Mouse (Mus musculus) CH12.LX (cell line): ENCODE data around the gene Fam19a1. TPM values are rescaled to one million over a fixed set of nuclear protein-coding genes. Genes with fewer than 3 reads are reported as not detected.

ENCODE experiments used
- DNase-seq: peaks from one replicate; pipeline ENCODE4 v3.0.0-alpha.2; 2013; ENCODE audit errors: extremely low read depth
- H3K27ac ChIP-seq: 2 replicates; pipeline ENCODE4 v1.5.1; 2012; ENCODE audit warnings: low read depth, mild to moderate bottlenecking, control low read depth, moderate library complexity; ENCODE audit not compliant: insufficient read depth
- H3K27me3 ChIP-seq: replicated peaks from 2 replicates; pipeline ENCODE3; 2012; ENCODE audit warnings: inconsistent platforms
- H3K36me3 ChIP-seq, 2 experiments: replicated peaks in 1 of 2; 2 replicates each; pipeline versions ENCODE3 to v1.6.1; 2012; ENCODE audit warnings: inconsistent platforms in 1 of 2, low read length in 1 of 2, mild to moderate bottlenecking in 1 of 2, mixed read lengths in 1 of 2, moderate library complexity in 1 of 2; ENCODE audit not compliant: control insufficient read depth in 1 of 2, insufficient read depth in 1 of 2
- H3K4me1 ChIP-seq, 2 experiments: 2 replicates each; pipeline ENCODE4 v1.6.1; 2012; ENCODE audit warnings: inconsistent platforms in 1 of 2, moderate library complexity in 1 of 2; ENCODE audit not compliant: insufficient read depth in 2 of 2, control insufficient read depth in 1 of 2
- H3K4me2 ChIP-seq: 2 replicates; pipeline ENCODE4 v1.6.1; 2012; ENCODE audit warnings: low read depth, mild to moderate bottlenecking, control low read depth; ENCODE audit not compliant: poor library complexity, insufficient read depth, severe bottlenecking
- H3K4me3 ChIP-seq, 3 experiments: fragments of 150-350 bp in 1 of 3; sonication (generic) in 1 of 3; replicated peaks in 1 of 3; 2 replicates each; pipeline versions ENCODE3 to v1.5.1; 2011 to 2012; ENCODE audit warnings: low read depth in 2 of 3, low read length in 2 of 3, mild to moderate bottlenecking in 2 of 3, moderate library complexity in 2 of 3, control low read depth in 1 of 3, improper control_type of control experiment in 1 of 3, inconsistent platforms in 1 of 3, mixed read lengths in 1 of 3; ENCODE audit not compliant: poor library complexity in 1 of 3
- H3K79me2 ChIP-seq: replicated peaks from 2 replicates; pipeline ENCODE4 v1.6.1; 2012; ENCODE audit warnings: mild to moderate bottlenecking, moderate library complexity; ENCODE audit not compliant: control insufficient read depth, poor library complexity, insufficient read depth, severe bottlenecking; ENCODE audit errors: extremely low read depth
- H3K9ac ChIP-seq: 2 replicates; pipeline ENCODE4 v1.6.1; 2012; ENCODE audit warnings: low read depth, mild to moderate bottlenecking, control low read depth, moderate library complexity; ENCODE audit not compliant: insufficient read depth
- H3K9me3 ChIP-seq: replicated peaks from 2 replicates; pipeline ENCODE3; 2012; ENCODE audit warnings: low read length, inconsistent platforms, mixed read lengths
- BHLHE40 ChIP-seq: IDR thresholded peaks from 2 replicates; pipeline ENCODE4 v1.6.1; 2011; ENCODE audit warnings: mild to moderate bottlenecking, low read depth, low read length, improper control_type of control experiment
- CHD1 ChIP-seq: IDR thresholded peaks from 2 replicates; pipeline ENCODE4 v1.6.1; 2012; ENCODE audit warnings: low read depth, low read length, improper control_type of control experiment, inconsistent platforms
- E2F4 ChIP-seq: IDR thresholded peaks from 2 replicates; pipeline ENCODE4 v1.6.1; 2011; ENCODE audit warnings: low read depth, low read length, improper control_type of control experiment; ENCODE audit not compliant: insufficient replicate concordance
- ELF1 ChIP-seq: IDR thresholded peaks from 2 replicates; pipeline ENCODE4 v1.6.1; 2014; ENCODE audit warnings: low read depth, mild to moderate bottlenecking, inconsistent platforms, low read length, improper control_type of control experiment
- ETS1 ChIP-seq: conservative IDR thresholded peaks from 2 replicates; pipeline ENCODE4 v1.6.1; 2012; ENCODE audit warnings: low read depth, mild to moderate bottlenecking, inconsistent platforms, low read length, improper control_type of control experiment, moderate library complexity
- GABPA ChIP-seq: IDR thresholded peaks from 2 replicates; pipeline ENCODE4 v1.6.1; 2012; ENCODE audit warnings: low read depth, low read length, improper control_type of control experiment, inconsistent platforms; ENCODE audit not compliant: insufficient replicate concordance
- HCFC1 ChIP-seq: IDR thresholded peaks from 2 replicates; pipeline ENCODE4 v1.6.1; 2012; ENCODE audit warnings: low read depth, mild to moderate bottlenecking, inconsistent platforms, low read length, improper control_type of control experiment
- JUN ChIP-seq: IDR thresholded peaks from 2 replicates; pipeline ENCODE4 v1.6.1; 2011; ENCODE audit warnings: low read depth, mild to moderate bottlenecking, low read length, improper control_type of control experiment, moderate library complexity; ENCODE audit not compliant: insufficient read depth
- JUND ChIP-seq: conservative IDR thresholded peaks from 2 replicates; pipeline ENCODE4 v1.6.1; 2011; ENCODE audit warnings: low read depth, low read length, improper control_type of control experiment
- KAT2A ChIP-seq: IDR thresholded peaks from 2 replicates; pipeline ENCODE4 v1.6.1; 2012; ENCODE audit warnings: low read length, improper control_type of control experiment, inconsistent platforms; ENCODE audit not compliant: insufficient replicate concordance
- MAFK ChIP-seq: IDR thresholded peaks from 2 replicates; pipeline ENCODE4 v1.6.1; 2011; ENCODE audit warnings: low read length, improper control_type of control experiment; ENCODE audit not compliant: insufficient replicate concordance
- MAZ ChIP-seq: IDR thresholded peaks from 2 replicates; pipeline ENCODE4 v1.6.1; 2012; ENCODE audit warnings: low read depth, mild to moderate bottlenecking, inconsistent platforms, low read length, improper control_type of control experiment, moderate library complexity
- MEF2A ChIP-seq: IDR thresholded peaks from 2 replicates; pipeline ENCODE4 v1.6.1; 2014; ENCODE audit warnings: low read depth, mild to moderate bottlenecking, inconsistent platforms, low read length, improper control_type of control experiment, borderline replicate concordance
- MXI1 ChIP-seq: IDR thresholded peaks from 2 replicates; pipeline ENCODE4 v1.6.1; 2011; ENCODE audit warnings: mild to moderate bottlenecking, low read depth, low read length, improper control_type of control experiment
- MYC ChIP-seq: IDR thresholded peaks from 2 replicates; pipeline ENCODE4 v1.6.1; 2011; ENCODE audit warnings: low read depth, mild to moderate bottlenecking, improper control_type of control experiment, low read length
- PAX5 ChIP-seq: IDR thresholded peaks from 2 replicates; pipeline ENCODE4 v1.6.1; 2012; ENCODE audit warnings: low read length, inconsistent platforms, mixed read lengths
- POLR2AphosphoS2 ChIP-seq: IDR thresholded peaks from 2 replicates; pipeline ENCODE4 v1.6.1; 2011; ENCODE audit warnings: low read depth, low read length, improper control_type of control experiment
- UBTF ChIP-seq: IDR thresholded peaks from 2 replicates; pipeline ENCODE4 v1.6.1; 2012; ENCODE audit warnings: low read depth, mild to moderate bottlenecking, inconsistent platforms, low read length, improper control_type of control experiment, moderate library complexity
- USF1 ChIP-seq: IDR thresholded peaks from 2 replicates; pipeline ENCODE4 v1.6.1; 2014; ENCODE audit warnings: low read depth, mild to moderate bottlenecking, inconsistent platforms, low read length, improper control_type of control experiment
- USF2 ChIP-seq: conservative IDR thresholded peaks from 2 replicates; pipeline ENCODE4 v1.6.1; 2011; ENCODE audit warnings: low read depth, low read length, improper control_type of control experiment
- ZC3H11A ChIP-seq: IDR thresholded peaks from 2 replicates; pipeline ENCODE4 v1.6.1; 2012; ENCODE audit warnings: low read depth, mild to moderate bottlenecking, inconsistent platforms, low read length, improper control_type of control experiment
- ZNF384 ChIP-seq: IDR thresholded peaks from 2 replicates; pipeline ENCODE4 v1.6.1; 2012; ENCODE audit warnings: low read depth, low read length, improper control_type of control experiment, inconsistent platforms
- dilution Hi-C: fragments of 300-500 bp; cut with MboI; formaldehyde crosslinking; loops from 2 replicates; pipeline ENCODE4 v1.14.3; 2020; ENCODE audit warnings: low sequenced_read_pairs; ENCODE audit not compliant: extremely low pct_unique_long_range_greater_than_20kb, extremely low pct_ligation_motif_present
- in situ Hi-C: fragments of 300-500 bp; cut with MboI; formaldehyde crosslinking; loops from 3 replicates; pipeline ENCODE4 v1.14.3; 2019; ENCODE audit warnings: low sequenced_read_pairs, low pct_ligation_motif_present, low pct_unique_long_range_greater_than_20kb, mixed read lengths
- polyA plus RNA-seq: library from polyadenylated mRNA; unstranded; fragments of >175 nt; gene quantifications from 2 replicates; pipeline ENCODE4 v1.2.1, GENCODE M21; 2012; ENCODE audit warnings: low read depth; ENCODE audit not compliant: insufficient read length
- total RNA-seq, 2 experiments: library from RNA; depleted of rRNA; stranded (reverse); fragments of 300-350 nt in 1 of 2; fragments of >200 nt in 1 of 2; gene quantifications; 2 replicates each; pipeline ENCODE4 v1.2.3; 2012 to 2014

Fam19a1 gene
- total and polyA plus RNA-seq, 3 experiments, result 0.08 TPM; not detected in 2

GRCm38 (mm10) chr6:96284590-96284989, 171.6 kb downstream of the Fam19a1 start:
- no peak overlapping the region for H3K9ac ChIP-seq

GRCm38 (mm10) chr6:96286276-96286675, 173.3 kb downstream of the Fam19a1 start:
- TF ChIP-seq ETS1, result no peak
- no peak for TF ChIP-seq MYC
- no peak for TF ChIP-seq CHD1
- no peak for TF ChIP-seq JUND
- TF ChIP-seq HCFC1, result no peak
- no peak for TF ChIP-seq BHLHE40
- TF ChIP-seq ZC3H11A, result no peak
- TF ChIP-seq USF1, result no peak
- TF ChIP-seq KAT2A, result no peak
- TF ChIP-seq MXI1, result no peak
- no peak for TF ChIP-seq USF2
- no peak for TF ChIP-seq POLR2AphosphoS2
- no peak for TF ChIP-seq GABPA
- no peak for TF ChIP-seq JUN
- no peak for TF ChIP-seq MAFK
- no peak for TF ChIP-seq MAZ
- no peak for TF ChIP-seq ZNF384
- no peak for TF ChIP-seq MEF2A
- no peak for TF ChIP-seq UBTF
- Histone ChIP-seq H3K9ac (no peak overlapping the region), H3K36me3 (no peaks in the 10 kb centered on the region), H3K27ac (no peak overlapping the region), H3K79me2 (no peaks in the 10 kb centered on the region), H3K27me3 (no peaks in the 10 kb centered on the region), H3K9me3 (peaks cover 6% of the 10 kb centered on the region), H3K4me3 (no peak overlapping the region), H3K4me1 (no peaks in the 10 kb centered on the region), H3K4me2 (no peak overlapping the region)
- dilution Hi-C loops (no loop called here), in situ Hi-C loops (no loop called here)
- DNase-seq, result no peak

More at GRCm38 (mm10) chr6:96284590-96284989, 171.6 kb downstream of the Fam19a1 start:
- no peak overlapping the region for H3K4me2 ChIP-seq
- no peaks in the 10 kb centered on the region for H3K79me2 ChIP-seq
- no peak overlapping the region for H3K27ac ChIP-seq
- H3K36me3 ChIP-seq, result no peaks in the 10 kb centered on the region
- in situ Hi-C loops, result no loop called here
- H3K4me3 ChIP-seq, result no peak overlapping the region
- no peak for TF ChIP-seq CHD1
- no peak for TF ChIP-seq PAX5
- TF ChIP-seq E2F4, result no peak
- TF ChIP-seq ELF1, result no peak
- TF ChIP-seq BHLHE40, result no peak
- no peaks in the 10 kb centered on the region for H3K4me1 ChIP-seq
- dilution Hi-C loops, result no loop called here
- H3K27me3 ChIP-seq, result no peaks in the 10 kb centered on the region
- H3K9me3 ChIP-seq, result peaks cover 6% of the 10 kb centered on the region
- no peak for DNase-seq
